Mouse (Mus musculus): Measurements from ENCODE around the gene Gm20388. TPM values are rescaled to one million over a fixed set of nuclear protein-coding genes. Genes with fewer than 3 reads are reported as not detected.
"Not testable (repeated sequence)": the region's sequence is repeated elsewhere in the genome, so short reads cannot be mapped to it uniquely, and the experiment has no call there.

Gene Gm20388
- polyA plus RNA-seq, 1 experiment from 2014 or later, result 4.4 TPM

- Histone ChIP-seq H3K4me1 (replicated peaks) (peaks cover 35% of the 10 kb centered on the region), H3K4me3 (replicated peaks) (peak overlapping the region; percentile 85), H3K4me2 (replicated peaks) (peak overlapping the region; percentile 75), H3K9me3 (no peaks in the 10 kb centered on the region), H3K27me3 (no peaks in the 10 kb centered on the region), H3K27ac (no peak overlapping the region), H3K36me3 (peaks cover 9% of the 10 kb centered on the region; the same call in 1 of the 2 replicates), H3K9ac (replicated peaks) (peak overlapping the region; percentile 3; the same call in 1 of the 2 replicates)
- peak; percentile 21; the same call in 1 of the 2 replicates for ATAC-seq
- 40% methylated on average over 13 of the region's 13 CpGs for WGBS
Measured at GRCm38 (mm10) chr8:124019782-124020181, 4109.1 kb downstream of the Gm20388 start.

DNA sequence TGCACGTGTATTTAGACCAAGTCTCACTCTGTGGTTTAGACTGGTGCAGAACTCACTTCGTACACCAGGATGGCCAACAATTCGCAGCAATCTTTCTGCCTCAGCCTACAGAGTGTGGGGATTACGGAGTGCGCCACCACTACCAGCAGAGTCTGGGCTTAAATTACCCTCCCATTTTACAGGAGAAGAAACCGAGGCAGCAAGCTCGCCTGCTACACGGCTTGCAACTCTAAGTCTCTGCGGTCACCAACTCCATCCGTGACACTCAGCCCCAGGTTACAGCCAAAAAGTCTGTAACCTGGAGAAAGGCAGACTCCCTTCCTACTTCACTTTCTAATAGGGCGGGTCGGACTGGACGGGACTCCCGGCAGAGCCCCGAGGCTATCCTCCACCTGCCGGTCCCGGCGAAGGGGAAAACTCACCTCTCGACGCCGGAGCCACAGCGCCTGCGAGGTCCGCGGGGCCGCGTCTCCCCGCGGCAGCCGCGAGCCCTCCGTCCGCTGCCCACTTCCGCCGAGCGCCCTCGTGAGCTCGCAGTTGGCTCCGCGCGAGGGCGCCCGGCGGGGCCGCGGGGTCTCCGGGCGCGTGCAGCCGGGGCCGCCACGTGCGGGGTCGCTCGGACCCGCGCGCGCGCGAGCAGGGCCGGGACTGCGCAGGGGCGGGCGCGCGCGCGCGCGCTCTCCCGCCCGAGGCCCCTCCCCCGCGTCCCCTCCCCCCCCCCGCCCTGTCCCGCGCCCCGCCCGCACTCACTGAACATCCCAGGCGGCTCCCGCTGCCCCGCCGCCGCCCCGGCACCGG, 4110.0 kb downstream of the Gm20388 start:
- 2% methylated on average over 65 of the region's 87 CpGs for WGBS
- Histone ChIP-seq H3K4me3 (replicated peaks) (peak overlapping the region; percentile 85), H3K27me3 (no peaks in the 10 kb centered on the region), H3K9ac (replicated peaks) (peak overlapping the region; percentile 79), H3K4me2 (replicated peaks) (peak overlapping the region; percentile 75), H3K9me3 (no peaks in the 10 kb centered on the region), H3K36me3 (peaks cover 16% of the 10 kb centered on the region), H3K27ac (peak overlapping the region; percentile 92), H3K4me1 (replicated peaks) (peaks cover 35% of the 10 kb centered on the region)
- ATAC-seq, result peak; percentile 87

- Histone ChIP-seq H3K4me3 (replicated peaks) (peak within 1 kb of the TSS; percentile 85), H3K9ac (replicated peaks) (peak within 1 kb of the TSS; percentile 79), H3K27ac (peak within 1 kb of the TSS; percentile 92), H3K27me3 (no peaks in the 10 kb centered on the region), H3K4me2 (replicated peaks) (peak within 1 kb of the TSS; percentile 75), H3K4me1 (replicated peaks) (peaks cover 35% of the 10 kb centered on the region), H3K36me3 (peaks cover 22% of the 10 kb centered on the region), H3K9me3 (no peaks in the 10 kb centered on the region)
- peak; percentile 95 for ATAC-seq
- WGBS, result 1% methylated on average over 70 of the region's 74 CpGs
Measured at GRCm38 (mm10) chr8:124021237-124022227, 4110.9 kb downstream of the Gm20388 start, which contains the start of the genes Taf5l and Urb2. Taf5l (minus strand) TSS chr8:124021397. Urb2 (plus strand) TSS chr8:124021508.

- not testable (repeated sequence) for H3K27ac ChIP-seq; H3K4me3 ChIP-seq (replicated peaks); H3K9me3 ChIP-seq; H3K27me3 ChIP-seq; H3K9ac ChIP-seq (replicated peaks); ATAC-seq; H3K4me2 ChIP-seq (replicated peaks)
- Histone ChIP-seq H3K36me3 (peaks cover 63% of the 10 kb centered on the region), H3K4me1 (replicated peaks) (peaks cover 12% of the 10 kb centered on the region)
- 77% methylated on average over 2 of the region's 2 CpGs for WGBS
Measured at GRCm38 (mm10) chr8:124026265-124026664, 4115.6 kb downstream of the Gm20388 start.

- H3K4me2 ChIP-seq (replicated peaks), result no peak overlapping the region
- H3K4me3 ChIP-seq (replicated peaks), result no peak overlapping the region
- peaks cover 65% of the 10 kb centered on the region for H3K36me3 ChIP-seq
- H3K9ac ChIP-seq (replicated peaks), result no peak overlapping the region
- no peaks in the 10 kb centered on the region for H3K27me3 ChIP-seq
- H3K27ac ChIP-seq, result no peak overlapping the region
- ATAC-seq, result no peak
- H3K4me1 ChIP-seq (replicated peaks), result peaks cover under 1% of the 10 kb centered on the region
- H3K9me3 ChIP-seq, result no peaks in the 10 kb centered on the region
- WGBS, result 91% methylated on average over 6 of the region's 6 CpGs
Measured at GRCm38 (mm10) chr8:124027831-124028230, 4117.2 kb downstream of the Gm20388 start.

GRCm38 (mm10) chr8:124033400-124033799, 4122.8 kb downstream of the Gm20388 start:
- Histone ChIP-seq H3K4me2 (replicated peaks) (no peak overlapping the region), H3K27me3 (no peaks in the 10 kb centered on the region), H3K27ac (no peak overlapping the region), H3K4me1 (replicated peaks) (no peaks in the 10 kb centered on the region), H3K9me3 (no peaks in the 10 kb centered on the region), H3K4me3 (replicated peaks) (no peak overlapping the region), H3K9ac (replicated peaks) (no peak overlapping the region), H3K36me3 (peaks cover 69% of the 10 kb centered on the region)
- ATAC-seq, result no peak
- WGBS, result 67% methylated on average over 5 of the region's 5 CpGs

- H3K27ac ChIP-seq, result no peak overlapping the region
- 91% methylated on average over 7 of the region's 7 CpGs for WGBS
- H3K9me3 ChIP-seq, result no peaks in the 10 kb centered on the region
- ATAC-seq, result no peak
- H3K4me3 ChIP-seq (replicated peaks), result no peak overlapping the region
- no peaks in the 10 kb centered on the region for H3K27me3 ChIP-seq
- H3K36me3 ChIP-seq, result peaks cover 77% of the 10 kb centered on the region
- no peak overlapping the region for H3K9ac ChIP-seq (replicated peaks)
- H3K4me2 ChIP-seq (replicated peaks), result no peak overlapping the region
- no peaks in the 10 kb centered on the region for H3K4me1 ChIP-seq (replicated peaks)
Measured at GRCm38 (mm10) chr8:124038121-124038520, 4127.5 kb downstream of the Gm20388 start.

- Histone ChIP-seq H3K27me3 (no peaks in the 10 kb centered on the region), H3K36me3 (peaks cover 82% of the 10 kb centered on the region), H3K4me3 (replicated peaks) (no peak overlapping the region), H3K9ac (replicated peaks) (no peak overlapping the region), H3K4me1 (replicated peaks) (no peaks in the 10 kb centered on the region), H3K4me2 (replicated peaks) (no peak overlapping the region), H3K27ac (no peak overlapping the region), H3K9me3 (no peaks in the 10 kb centered on the region)
- WGBS, result 89% methylated on average over 4 of the region's 4 CpGs
- ATAC-seq, result no peak
Measured at GRCm38 (mm10) chr8:124039351-124039750, 4128.7 kb downstream of the Gm20388 start.

DNA sequence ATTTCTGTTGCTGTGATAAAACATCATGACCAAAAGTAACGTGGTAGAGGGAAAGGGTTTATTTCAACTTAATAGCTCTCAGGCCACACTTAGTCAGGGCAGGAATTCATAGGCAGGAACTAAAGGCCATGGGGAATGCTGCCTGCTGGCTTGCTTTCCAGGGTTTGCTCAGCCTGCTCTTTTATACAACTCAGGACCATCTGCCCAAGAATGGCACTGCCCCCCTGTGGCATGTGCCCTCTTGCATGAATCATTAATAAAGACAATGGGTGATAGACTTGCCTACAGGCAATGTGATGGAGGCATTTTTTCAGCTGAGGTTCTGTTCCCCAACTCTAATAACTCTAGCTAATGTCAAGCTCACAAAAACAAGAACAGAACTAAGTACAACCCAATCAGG, 4131.6 kb downstream of the Gm20388 start:
- 87% methylated on average over 1 of the region's 1 CpGs for WGBS
- no peak overlapping the region for H3K27ac ChIP-seq
- H3K9ac ChIP-seq (replicated peaks), result no peak overlapping the region
- no peaks in the 10 kb centered on the region for H3K4me1 ChIP-seq (replicated peaks)
- no peak for ATAC-seq
- no peak overlapping the region for H3K4me2 ChIP-seq (replicated peaks)
- H3K36me3 ChIP-seq, result peaks cover 81% of the 10 kb centered on the region
- no peaks in the 10 kb centered on the region for H3K9me3 ChIP-seq
- H3K4me3 ChIP-seq (replicated peaks), result no peak overlapping the region
- H3K27me3 ChIP-seq, result no peaks in the 10 kb centered on the region

DNA sequence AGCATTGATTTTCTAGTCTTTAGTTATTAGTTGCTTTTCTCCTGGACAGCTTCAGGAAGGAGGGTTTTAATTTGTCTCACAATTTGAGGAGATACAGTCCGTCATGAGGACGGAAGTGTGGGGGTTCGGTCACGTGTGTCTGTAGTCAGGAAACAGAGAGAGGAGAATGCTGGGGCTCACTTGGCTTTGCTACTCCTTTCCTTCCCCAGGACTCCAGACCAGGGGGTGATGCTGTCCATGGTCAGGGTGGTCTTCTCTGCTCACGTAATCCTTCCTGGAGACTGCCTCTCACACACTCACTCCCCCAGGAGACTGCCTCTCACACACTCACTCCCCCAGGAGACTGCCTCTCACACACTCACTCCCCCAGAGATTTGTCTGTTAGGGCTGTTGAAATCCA, 4133.8 kb downstream of the Gm20388 start:
- Histone ChIP-seq H3K27ac (no peak overlapping the region), H3K27me3 (no peaks in the 10 kb centered on the region), H3K4me1 (replicated peaks) (no peaks in the 10 kb centered on the region), H3K4me3 (replicated peaks) (no peak overlapping the region), H3K36me3 (peaks cover 75% of the 10 kb centered on the region), H3K9ac (replicated peaks) (no peak overlapping the region), H3K4me2 (replicated peaks) (no peak overlapping the region), H3K9me3 (no peaks in the 10 kb centered on the region)
- WGBS, result 95% methylated on average over 5 of the region's 5 CpGs
- no peak for ATAC-seq

GRCm38 (mm10) chr8:124044931-124045330, 4134.3 kb downstream of the Gm20388 start:
- ATAC-seq, result no peak
- peaks cover 75% of the 10 kb centered on the region for H3K36me3 ChIP-seq

GRCm38 (mm10) chr8:124045856-124046255, 4135.2 kb downstream of the Gm20388 start:
- Histone ChIP-seq H3K36me3 (peaks cover 72% of the 10 kb centered on the region), H3K4me1 (replicated peaks) (no peaks in the 10 kb centered on the region)

More at GRCm38 (mm10) chr8:124044931-124045330, 4134.3 kb downstream of the Gm20388 start:
- Histone ChIP-seq H3K4me2 (replicated peaks) (no peak overlapping the region), H3K4me3 (replicated peaks) (no peak overlapping the region), H3K27me3 (no peaks in the 10 kb centered on the region), H3K4me1 (replicated peaks) (no peaks in the 10 kb centered on the region), H3K27ac (no peak overlapping the region), H3K9me3 (no peaks in the 10 kb centered on the region), H3K9ac (replicated peaks) (no peak overlapping the region)
- WGBS, result 93% methylated on average over 12 of the region's 12 CpGs

More at GRCm38 (mm10) chr8:124045856-124046255, 4135.2 kb downstream of the Gm20388 start:
- Histone ChIP-seq H3K4me3 (replicated peaks) (no peak overlapping the region), H3K9me3 (no peaks in the 10 kb centered on the region), H3K27ac (no peak overlapping the region), H3K9ac (replicated peaks) (no peak overlapping the region), H3K4me2 (replicated peaks) (no peak overlapping the region), H3K27me3 (no peaks in the 10 kb centered on the region)
- 89% methylated on average over 8 of the region's 8 CpGs for WGBS
- ATAC-seq, result no peak

Measured in midbrain, embryonic 13.5 days (tissue).